Mouse (Mus musculus): ENCODE results near the gene D430042O09Rik.

GRCm38 (mm10) chr7:125723189-125723972, 15.7 kb downstream of the D430042O09Rik start:
- TF ChIP-seq CTCF (IDR thresholded peaks at IDR 0.05; ENCODE audit: low read depth) (no peak), EP300 (IDR thresholded peaks at IDR 0.05; ENCODE audit: low read depth) (no peak)
